Mouse (Mus musculus): ENCODE measurements around the gene Erich4.

DNA sequence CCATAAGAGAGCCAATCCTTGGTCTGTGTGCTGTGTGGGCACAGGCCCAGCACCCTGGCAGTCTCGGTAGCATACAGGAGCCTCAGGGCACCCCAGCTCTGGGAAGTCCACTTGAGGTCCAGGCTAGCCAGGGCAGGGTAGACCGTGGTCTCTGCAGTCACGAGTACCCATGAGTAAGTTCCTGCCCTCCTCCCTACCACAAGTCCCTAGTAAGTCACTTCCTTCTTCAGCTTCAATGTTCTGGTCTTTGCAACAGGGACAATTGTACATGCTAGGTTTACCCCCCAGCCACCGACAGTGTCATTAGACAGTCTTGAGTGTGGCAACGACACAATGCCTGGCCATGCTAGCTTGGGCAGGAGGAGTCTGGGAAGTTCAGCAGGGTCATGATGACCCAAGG, 17.0 kb upstream of the Erich4 start:
- no peak for TF ChIP-seq CTCF (IDR thresholded peaks at IDR 0.05; ENCODE audit: borderline replicate concordance, insufficient read depth, low read length)
- no peak for TF ChIP-seq POLR2A (IDR thresholded peaks at IDR 0.05; ENCODE audit: low read depth, low read length)

Data from embryonic fibroblast, embryonic 13.5 days (primary cell).